Mouse (Mus musculus): ENCODE measurements around the gene Krtap19-3. TPM values are rescaled to one million over a fixed set of nuclear protein-coding genes. Genes with fewer than 3 reads are reported as not detected.

Gene Krtap19-3
- total RNA-seq (2023), result not detected

DNA sequence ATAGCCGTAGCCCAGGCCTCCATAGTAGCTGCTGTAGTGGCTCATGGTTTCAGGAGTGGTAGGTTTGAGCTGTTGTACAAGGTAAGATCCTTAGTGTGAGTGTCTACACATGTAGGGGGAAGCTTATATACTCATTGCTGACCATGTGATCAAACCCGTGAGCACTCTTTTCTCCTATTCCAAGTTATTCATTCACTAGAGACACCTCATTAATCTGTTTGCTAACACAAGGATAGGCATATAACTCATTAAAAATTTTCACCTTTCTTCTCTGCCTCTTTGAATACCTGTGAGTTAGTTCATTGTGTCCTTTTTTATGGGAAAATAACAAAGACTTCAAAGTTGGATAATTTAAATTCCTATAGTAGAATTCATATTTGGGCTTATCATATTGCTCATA is at the start of gene Krtap19-3:
TSS of gene Krtap19-3 (minus strand) at position 101 of the 400 bp plus-strand sequence.

DNA sequence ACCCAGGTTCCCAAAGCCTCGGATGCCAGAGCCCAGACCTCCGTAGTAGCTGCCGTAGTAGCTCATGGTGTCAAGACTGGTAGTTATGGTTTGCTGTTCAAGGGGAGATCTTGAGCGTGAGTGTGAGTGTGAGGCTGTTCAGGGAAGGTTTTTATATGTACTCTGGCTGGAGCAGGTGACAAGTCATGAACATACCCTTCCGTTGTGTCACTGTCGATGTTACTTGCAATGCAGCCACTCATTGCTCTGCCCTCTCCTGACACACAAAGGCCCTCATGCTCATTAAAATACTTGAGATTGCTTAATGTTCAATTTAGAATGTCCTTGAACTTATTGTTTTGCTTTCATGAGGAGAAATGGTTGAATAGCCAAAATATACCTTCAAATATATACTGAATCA is 18.5 kb upstream of the Krtap19-3 start, which contains the start of gene Krtap19-5:
TSS of gene Krtap19-5 (minus strand) at position 101 of the 400 bp plus-strand sequence.

GRCm38 (mm10) chr16:88884989-88885388 is 7.2 kb upstream of the Krtap19-3 start, which contains the start of gene Krtap19-4:
Gene Krtap19-4 (minus strand): TSS chr16:88885089.

GRCm38 (mm10) chr16:88874169-88874568 is 3.7 kb downstream of the Krtap19-3 start, which contains the start of gene Krtap19-2:
Gene Krtap19-2 (minus strand): TSS chr16:88874269.

DNA sequence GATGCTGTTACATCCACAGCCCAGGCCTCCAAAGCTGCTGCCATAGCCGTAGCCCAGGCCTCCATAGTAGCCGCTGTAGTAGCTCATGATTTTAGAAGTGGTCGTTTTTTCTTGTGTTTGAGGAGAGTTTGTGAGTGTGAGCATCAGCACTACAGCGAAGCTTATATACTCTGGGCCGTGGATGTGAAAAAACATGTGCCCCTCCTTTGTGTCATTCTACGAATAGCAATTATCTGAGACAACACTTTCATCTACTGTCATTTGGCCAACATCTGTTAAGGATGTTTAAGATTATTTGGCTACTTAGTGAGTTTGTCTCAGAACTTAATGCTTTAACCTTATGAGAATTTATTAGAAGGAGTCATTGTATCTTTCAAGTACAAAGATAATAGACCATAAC is 8.5 kb downstream of the Krtap19-3 start, which contains the start of gene Krtap19-1:
TSS of gene Krtap19-1 (minus strand) at position 101 of the 400 bp plus-strand sequence.

Other genes with a start within 250 kb of the Krtap19-3 start
- not detected for gene Krtap26-1, start 230.2 kb downstream of the Krtap19-3 start, total RNA-seq (2023)
- gene Krtap27-1, start 206.4 kb downstream of the Krtap19-3 start, total RNA-seq (2023), result not detected
- not detected for gene 2310061N02Rik, start 170.1 kb downstream of the Krtap19-3 start, total RNA-seq (2023)
- not detected for gene Krtap13-1, start 149.2 kb downstream of the Krtap19-3 start, total RNA-seq (2023)
- gene Krtap13, start 126.4 kb downstream of the Krtap19-3 start, total RNA-seq (2023), result not detected
- not detected for gene 2310034C09Rik, start 119.2 kb downstream of the Krtap19-3 start, total RNA-seq (2023)
- gene 2310057N15Rik, start 103.8 kb downstream of the Krtap19-3 start, total RNA-seq (2023), result not detected
- not detected for gene Gm5965, start 100.1 kb downstream of the Krtap19-3 start, total RNA-seq (2023)
- gene Gm20741, start 65.8 kb downstream of the Krtap19-3 start, total RNA-seq (2023), result not detected
- not detected for gene Krtap15, start 57.8 kb downstream of the Krtap19-3 start, total RNA-seq (2023)
- not detected for gene Krtap14, start 51.9 kb downstream of the Krtap19-3 start, total RNA-seq (2023)
- gene Krtap19-1, start 8.6 kb downstream of the Krtap19-3 start, total RNA-seq (2023), result not detected
- not detected for gene Krtap19-2, start 3.8 kb downstream of the Krtap19-3 start, total RNA-seq (2023)
- not detected for gene Krtap19-4, start 7.1 kb upstream of the Krtap19-3 start, total RNA-seq (2023)
- gene Krtap19-5, start 18.4 kb upstream of the Krtap19-3 start, total RNA-seq (2023), result not detected
- not detected for gene Krtap19-9b, start 54.2 kb upstream of the Krtap19-3 start, total RNA-seq (2023)
- gene Krtap16-3, start 84.8 kb upstream of the Krtap19-3 start, total RNA-seq (2023), result not detected
- gene Krtap22-2, start 132.7 kb upstream of the Krtap19-3 start, total RNA-seq (2023), result not detected
- not detected for gene Gm10229, start 137.2 kb upstream of the Krtap19-3 start, total RNA-seq (2023)
- not detected for gene Krtap6-1, start 153.7 kb upstream of the Krtap19-3 start, total RNA-seq (2023)
- gene Gm10228, start 163.4 kb upstream of the Krtap19-3 start, total RNA-seq (2023), result not detected
- gene Krtap6-5, start 169.8 kb upstream of the Krtap19-3 start, total RNA-seq (2023), result not detected
- gene 1110025L11Rik, start 186.0 kb upstream of the Krtap19-3 start, total RNA-seq (2023), result not detected
- gene Krtap6-3, start 206.0 kb upstream of the Krtap19-3 start, total RNA-seq (2023), result not detected